ENCODE assay signal across 12 mouse cellular contexts in genomic region chr13:8538481-8538880, GRCm38 (mm10).
"Had no signal": no experiment of that assay in that cellular context is flagged by ENCODE, and none has a peak within 500 bp of the region (broad histone marks: within the 10 kb centered on the region; RNA-seq: fewer than 3 reads in every experiment).

No protein-coding gene starts in this region.

- H3K9ac ChIP-seq: liver, embryonic 13.5 days; liver, postnatal 0 days; neural tube, embryonic 15.5 days had no signal

- H3K27ac ChIP-seq: left cerebral cortex, adult 2 months; liver, embryonic 13.5 days; neural tube, embryonic 15.5 days had no signal

- DNase-seq: kidney, postnatal 10 days; kidney, postnatal 4 days; liver; liver, embryonic 13.5 days; liver, postnatal 0 days; midbrain, embryonic 14.5 days; right cerebral cortex, adult 18-20 months; right cerebral cortex, postnatal 25 days; thymus, postnatal 4 days had no signal

- H3K4me2 ChIP-seq: liver, embryonic 13.5 days; neural tube, embryonic 15.5 days had no signal

- H3K36me3 ChIP-seq: liver, embryonic 13.5 days; neural tube, embryonic 15.5 days had no signal

- H3K4me3 ChIP-seq: left cerebral cortex, adult 2 months; liver, embryonic 13.5 days; myocyte; neural tube, embryonic 15.5 days had no signal

- H3K4me1 ChIP-seq: liver, embryonic 13.5 days; neural tube, embryonic 15.5 days had no signal

- H3K9me3 ChIP-seq: liver, embryonic 13.5 days; neural tube, embryonic 15.5 days had no signal

- ATAC-seq: liver, postnatal 0 days had no signal

- H3K27me3 ChIP-seq: liver, embryonic 13.5 days; neural tube, embryonic 15.5 days had no signal
